Mouse (Mus musculus): ENCODE results near the gene Rab5b.
"Not testable (repeated sequence)": the region's sequence is repeated elsewhere in the genome, so short reads cannot be mapped to it uniquely, and the experiment has no call there.

The Rab5b gene

DNA sequence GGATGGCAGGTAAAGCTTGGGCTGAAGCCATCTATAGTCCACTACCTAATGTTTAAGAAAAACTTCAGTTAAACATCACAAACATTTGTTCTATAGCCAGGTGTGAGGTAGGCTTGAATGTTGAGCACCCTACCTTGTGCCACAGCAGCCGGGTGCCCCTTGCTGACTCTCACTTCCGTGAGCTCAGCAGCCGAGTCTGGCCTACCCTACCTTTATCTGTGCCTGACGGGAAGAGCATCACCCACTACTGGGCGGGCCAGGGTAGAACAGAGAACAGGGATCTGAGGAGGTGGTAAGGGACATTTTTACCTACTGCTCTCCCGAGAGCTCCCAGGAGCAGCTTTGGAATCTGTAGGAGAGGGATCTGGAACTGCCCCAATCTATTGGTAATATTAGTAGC is 53.3 kb downstream of the Rab5b start:
- DNase-seq (ENCODE audit: extremely low spot score): no peak

DNA sequence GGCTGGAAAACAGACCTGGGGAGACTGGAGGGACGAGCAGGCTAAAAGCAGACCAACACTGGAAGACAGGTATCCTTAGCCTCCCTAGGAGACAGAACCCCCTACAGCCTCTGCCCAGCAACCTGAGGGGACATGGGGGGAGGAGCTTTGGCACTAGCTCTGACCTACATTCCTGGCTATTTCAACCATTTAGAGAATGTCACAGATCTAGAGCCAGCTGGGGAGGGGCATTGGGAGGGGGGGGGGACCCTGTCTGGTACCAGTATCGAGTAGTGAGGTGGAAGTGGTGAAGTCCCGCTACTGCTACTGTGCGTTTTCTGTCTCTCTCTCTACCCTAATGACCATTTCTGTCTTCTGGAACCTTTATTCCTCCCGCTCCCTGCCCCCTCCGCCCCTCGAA is 54.2 kb downstream of the Rab5b start:
- DNase-seq (ENCODE audit: extremely low spot score): no peak

- no peak for DNase-seq (ENCODE audit: extremely low spot score)
Measured at GRCm38 (mm10) chr10:128640891-128641290, 55.2 kb downstream of the Rab5b start.

GRCm38 (mm10) chr10:128639999-128640398 is 56.1 kb downstream of the Rab5b start:
- no peak for DNase-seq (ENCODE audit: extremely low spot score)

DNA sequence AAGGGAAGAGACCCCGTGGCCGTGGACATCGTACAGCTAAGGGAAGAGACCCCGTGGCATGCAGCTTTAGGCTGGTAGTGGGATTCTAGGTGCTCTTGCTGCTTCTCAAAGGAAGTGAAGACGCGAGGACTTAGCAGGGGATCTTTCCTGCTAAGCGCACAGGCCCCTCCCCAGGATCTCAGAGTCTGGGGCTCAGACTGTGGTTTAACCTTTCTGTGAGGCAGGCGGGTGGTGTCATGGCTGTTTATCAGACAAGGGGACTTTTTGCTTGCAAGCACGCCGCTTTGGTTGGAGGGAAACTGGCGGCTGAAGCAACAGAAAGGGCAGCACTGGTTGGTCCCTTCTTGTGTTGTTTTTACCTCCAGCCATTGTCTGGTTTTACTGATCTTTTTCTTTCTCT is 59.1 kb downstream of the Rab5b start:
- DNase-seq (ENCODE audit: extremely low spot score): peak; percentile 50

DNA sequence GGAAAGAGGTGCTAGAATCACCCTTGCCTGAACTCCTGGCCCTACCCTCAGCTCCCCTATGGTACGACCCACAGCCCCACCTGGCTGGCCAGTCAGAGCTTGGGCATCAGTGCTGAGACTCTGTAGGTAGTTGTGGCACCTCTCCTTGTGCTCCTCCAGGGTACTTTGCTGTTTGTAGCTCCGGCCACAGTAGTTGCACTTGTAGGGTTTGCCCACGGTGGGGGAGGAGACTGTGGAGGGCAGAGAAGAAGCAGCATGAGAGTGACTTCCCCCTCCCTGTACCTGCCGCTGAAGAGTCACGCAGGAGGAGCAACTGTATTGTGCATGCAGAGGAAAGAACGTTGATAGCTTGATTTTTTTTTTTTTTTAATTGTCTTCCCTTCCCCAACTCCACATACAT is 59.5 kb downstream of the Rab5b start:
- no peak for DNase-seq (ENCODE audit: extremely low spot score)

- no peak for DNase-seq (ENCODE audit: extremely low spot score)
Measured at GRCm38 (mm10) chr10:128635697-128636096, 60.4 kb downstream of the Rab5b start.

- no peak for DNase-seq (ENCODE audit: extremely low spot score)
Measured at GRCm38 (mm10) chr10:128631571-128631970, 64.5 kb downstream of the Rab5b start.

DNA sequence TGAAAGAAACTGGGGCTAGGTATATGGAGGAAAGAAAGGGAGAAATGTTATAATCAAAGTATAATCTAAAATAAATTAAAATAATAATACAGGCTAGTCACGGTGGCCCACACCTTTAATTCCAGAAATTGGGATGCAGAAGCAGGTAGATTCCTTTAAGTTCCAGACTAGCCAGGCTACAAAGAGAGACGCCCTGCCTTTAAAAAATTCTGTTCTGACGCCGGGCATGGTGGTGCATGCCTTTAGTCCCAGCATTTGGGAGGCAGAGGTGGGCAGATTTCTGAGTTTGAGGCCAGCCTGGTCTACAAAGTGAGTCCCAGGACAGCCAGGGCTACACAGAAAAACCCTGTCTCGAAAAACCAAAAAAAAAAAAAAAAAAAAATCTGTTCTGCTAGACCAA is 65.8 kb downstream of the Rab5b start:
- not testable (repeated sequence) for DNase-seq (ENCODE audit: extremely low spot score)

DNA sequence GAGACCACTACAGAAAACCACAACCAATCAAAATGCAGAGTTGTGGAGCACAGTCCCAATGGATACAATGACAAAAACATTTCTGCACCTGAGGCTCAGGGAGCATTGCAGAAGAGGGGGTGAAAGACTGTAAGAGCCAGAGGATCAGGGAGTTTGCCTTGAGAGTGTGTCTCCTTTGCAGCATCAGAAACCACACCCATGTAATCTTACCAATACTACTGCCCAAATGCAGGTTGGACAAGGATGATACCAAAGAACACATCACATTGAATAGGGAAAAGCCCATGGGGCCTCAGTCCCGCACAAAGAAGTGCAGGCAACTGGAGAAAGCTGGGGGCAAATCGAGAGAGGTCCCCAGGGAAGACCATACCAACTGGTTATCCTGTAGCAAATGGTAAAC is 66.3 kb downstream of the Rab5b start:
- no peak for DNase-seq (ENCODE audit: extremely low spot score)

DNA sequence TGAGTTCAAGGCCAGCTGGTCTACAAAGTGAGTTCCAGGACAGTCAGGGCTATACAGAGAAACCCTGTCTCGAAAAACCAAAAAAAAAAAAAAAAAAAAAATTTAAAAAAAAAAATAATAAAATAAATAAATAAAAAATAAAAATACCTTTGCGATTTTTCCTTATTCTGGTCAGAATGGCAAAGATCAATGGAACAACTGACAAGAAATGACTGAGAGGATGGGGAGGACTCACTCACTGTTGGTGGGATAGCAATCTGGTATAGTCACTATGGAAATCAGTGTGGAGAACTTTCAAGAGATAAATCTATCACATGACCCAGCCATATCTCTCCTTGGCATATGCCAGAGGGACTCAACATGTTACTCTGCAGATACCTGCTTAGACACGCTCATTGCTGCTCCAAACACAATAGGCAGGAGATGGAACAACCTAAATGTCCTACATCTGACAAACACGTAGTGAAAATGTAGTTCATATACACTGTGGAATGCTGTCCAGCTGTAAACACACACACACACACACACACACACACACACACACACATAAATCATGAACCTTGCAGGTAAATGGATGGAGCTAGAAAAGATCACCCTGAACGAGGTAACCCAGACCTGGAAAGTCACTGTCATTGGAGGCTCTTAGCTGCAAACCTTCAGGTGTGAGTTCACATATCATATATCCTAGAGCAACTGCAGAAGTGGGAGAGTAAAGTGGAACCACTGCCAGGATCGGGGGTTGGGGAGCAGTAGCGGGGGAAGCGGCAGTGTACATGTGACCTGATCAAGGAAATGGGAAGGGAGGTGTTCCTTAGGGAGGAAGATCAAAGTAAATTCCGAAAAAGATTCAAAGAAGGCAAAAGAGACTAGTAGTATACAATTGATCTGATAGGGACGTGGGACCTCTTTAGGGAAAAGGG is 68.4 kb downstream of the Rab5b start:
- no peak for DNase-seq (ENCODE audit: extremely low spot score)

Data from embryo, embryonic 9.5 days (tissue).